Mouse (Mus musculus): ENCODE results near the gene Cdh5.

Gene Cdh5

DNA sequence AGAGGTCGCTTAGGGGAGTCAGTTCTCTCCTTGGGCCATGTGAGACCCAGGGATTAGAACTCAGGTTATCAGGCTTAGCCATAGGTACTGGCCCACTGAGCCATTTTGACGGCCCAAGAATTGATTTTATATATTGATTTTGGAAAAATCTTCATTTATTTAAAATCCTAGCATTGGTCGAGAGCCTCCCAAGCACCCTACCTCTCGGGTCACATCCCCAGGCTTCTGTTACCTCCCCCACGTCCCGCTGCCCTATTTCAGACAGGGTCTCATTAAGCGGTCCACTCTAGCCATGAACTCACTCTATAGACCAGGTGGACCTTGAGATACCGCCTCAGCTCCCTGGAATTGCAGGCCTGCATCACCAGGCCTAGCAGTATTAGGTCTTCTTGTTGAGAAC, 33.1 kb downstream of the Cdh5 start:
- ATAC-seq (ENCODE audit: low TSS enrichment): no peak

DNA sequence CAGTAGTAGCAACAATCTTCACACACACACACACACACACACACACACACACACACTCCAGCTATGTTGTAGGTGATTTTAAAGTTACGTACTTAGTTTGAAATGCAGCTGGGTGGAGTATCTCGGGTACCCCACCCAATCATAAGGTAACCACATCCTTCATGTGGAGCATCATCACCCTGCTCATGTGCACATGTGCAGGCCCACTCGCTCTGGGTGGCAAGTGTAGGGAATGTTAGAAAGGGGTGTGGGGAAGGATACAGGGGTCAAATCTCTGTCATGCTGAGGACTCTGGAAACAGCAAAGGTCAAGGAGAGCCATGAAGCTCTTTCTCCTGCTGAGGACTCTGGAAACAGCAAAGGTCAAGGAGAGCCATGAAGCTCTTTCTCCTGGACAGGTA, 34.9 kb downstream of the Cdh5 start:
- no peak for ATAC-seq (ENCODE audit: low TSS enrichment)

DNA sequence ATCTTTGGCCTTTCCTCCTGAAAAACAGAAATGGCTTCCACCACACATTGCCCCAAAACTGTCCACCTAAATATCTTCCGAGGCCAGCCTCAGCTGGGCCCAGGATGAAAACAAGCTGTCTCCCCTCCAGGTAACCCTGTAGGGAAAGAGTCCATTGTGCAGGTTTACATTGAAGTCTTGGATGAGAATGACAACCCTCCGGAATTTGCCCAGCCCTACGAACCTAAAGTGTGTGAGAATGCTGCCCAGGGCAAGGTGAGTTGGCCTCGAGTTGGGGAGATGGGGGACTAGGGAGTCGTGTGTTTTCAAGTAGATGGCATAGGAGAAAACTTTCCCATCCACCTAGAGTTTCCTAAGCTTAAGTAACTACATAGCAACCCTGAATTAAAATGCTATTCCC, 36.2 kb downstream of the Cdh5 start:
- ATAC-seq (ENCODE audit: low TSS enrichment): no peak

DNA sequence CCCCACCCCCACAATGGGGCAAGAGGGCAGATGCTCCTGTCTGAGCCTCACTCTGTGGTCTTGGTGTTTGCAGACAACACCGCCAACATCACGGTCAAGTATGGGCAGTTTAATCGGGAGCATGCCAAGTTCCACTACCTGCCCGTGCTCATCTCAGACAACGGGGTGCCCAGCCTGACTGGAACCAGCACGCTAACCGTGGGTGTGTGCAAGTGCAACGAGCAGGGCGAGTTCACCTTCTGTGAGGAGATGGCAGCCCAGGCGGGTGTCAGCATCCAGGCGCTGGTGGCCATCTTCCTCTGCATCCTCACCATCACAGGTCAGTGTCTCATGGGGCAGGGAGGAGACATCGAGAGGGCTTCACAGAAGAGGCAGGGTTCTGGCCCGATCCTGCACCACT, 39.2 kb downstream of the Cdh5 start:
- no peak for ATAC-seq (ENCODE audit: low TSS enrichment)

DNA sequence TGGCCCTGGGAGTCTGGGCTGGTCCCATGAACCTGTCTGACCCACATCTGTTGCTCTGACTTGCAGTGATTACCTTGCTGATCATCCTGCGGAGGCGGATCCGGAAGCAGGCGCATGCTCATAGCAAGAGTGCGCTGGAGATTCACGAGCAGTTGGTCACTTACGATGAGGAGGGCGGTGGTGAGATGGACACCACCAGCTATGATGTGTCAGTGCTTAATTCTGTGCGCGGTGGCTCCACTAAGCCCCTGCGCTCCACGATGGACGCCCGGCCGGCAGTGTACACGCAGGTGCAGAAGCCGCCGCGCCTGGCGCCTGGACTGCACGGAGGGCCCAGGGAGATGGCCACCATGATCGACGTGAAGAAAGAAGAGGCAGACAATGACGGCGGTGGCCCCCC, 41.0 kb downstream of the Cdh5 start:
- no peak for ATAC-seq (ENCODE audit: low TSS enrichment)

DNA sequence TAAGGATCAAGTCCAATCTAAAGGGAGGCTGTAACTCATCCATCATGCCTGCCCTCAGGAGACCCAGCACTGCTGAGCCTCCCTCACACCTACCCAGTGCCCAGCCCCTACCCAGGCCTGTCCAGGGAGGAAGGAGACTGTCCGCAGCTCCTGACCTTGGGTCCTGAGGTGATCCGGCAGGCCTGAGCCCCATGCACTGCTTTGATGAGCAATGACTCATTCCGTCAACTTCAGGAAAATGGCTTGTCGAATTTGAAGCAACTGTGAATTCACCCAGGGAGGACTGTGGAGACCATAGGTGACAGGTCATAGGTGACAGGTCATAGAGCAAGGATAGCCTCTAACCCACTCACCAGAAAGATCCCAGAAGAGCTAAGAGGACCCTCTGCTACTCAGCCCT, 42.0 kb downstream of the Cdh5 start:
- ATAC-seq (ENCODE audit: low TSS enrichment): no peak

DNA sequence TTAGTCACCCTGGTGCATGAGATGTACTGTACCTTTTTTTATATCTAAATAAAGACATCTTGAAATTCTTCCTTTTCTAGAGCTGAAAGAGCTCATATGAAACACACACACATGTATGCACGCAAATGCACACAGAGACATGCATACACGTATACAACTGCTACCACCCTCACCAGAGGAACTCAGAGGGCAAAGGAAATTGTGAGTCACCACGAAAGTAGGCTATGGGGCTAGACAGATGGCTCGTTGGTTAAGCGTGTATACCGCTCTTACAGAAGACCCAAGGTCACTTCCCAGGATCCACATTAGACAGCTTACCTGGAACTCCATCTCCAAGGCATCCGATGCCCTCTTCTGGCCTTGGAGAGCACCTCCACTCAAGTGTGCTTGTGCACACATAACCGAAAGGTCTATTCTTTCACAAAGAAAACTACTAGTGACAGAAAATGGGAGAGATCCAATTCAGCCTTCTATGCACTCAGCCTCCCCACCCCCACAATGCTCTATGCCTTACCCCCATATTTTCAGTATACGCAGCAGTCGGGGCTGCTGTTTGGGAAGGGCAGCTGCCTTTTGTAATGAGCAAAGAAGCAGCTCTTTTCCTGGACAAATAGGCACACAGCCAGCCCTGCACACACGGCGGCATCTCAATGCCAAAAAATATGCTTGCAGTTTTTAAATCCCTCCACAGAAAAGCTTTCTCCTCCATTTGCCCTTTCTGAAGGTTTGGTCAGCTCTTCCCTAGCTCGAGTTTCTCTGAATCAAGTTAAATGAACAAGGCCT, 43.2 kb downstream of the Cdh5 start:
- peak; percentile 42 for ATAC-seq (ENCODE audit: low TSS enrichment)

DNA sequence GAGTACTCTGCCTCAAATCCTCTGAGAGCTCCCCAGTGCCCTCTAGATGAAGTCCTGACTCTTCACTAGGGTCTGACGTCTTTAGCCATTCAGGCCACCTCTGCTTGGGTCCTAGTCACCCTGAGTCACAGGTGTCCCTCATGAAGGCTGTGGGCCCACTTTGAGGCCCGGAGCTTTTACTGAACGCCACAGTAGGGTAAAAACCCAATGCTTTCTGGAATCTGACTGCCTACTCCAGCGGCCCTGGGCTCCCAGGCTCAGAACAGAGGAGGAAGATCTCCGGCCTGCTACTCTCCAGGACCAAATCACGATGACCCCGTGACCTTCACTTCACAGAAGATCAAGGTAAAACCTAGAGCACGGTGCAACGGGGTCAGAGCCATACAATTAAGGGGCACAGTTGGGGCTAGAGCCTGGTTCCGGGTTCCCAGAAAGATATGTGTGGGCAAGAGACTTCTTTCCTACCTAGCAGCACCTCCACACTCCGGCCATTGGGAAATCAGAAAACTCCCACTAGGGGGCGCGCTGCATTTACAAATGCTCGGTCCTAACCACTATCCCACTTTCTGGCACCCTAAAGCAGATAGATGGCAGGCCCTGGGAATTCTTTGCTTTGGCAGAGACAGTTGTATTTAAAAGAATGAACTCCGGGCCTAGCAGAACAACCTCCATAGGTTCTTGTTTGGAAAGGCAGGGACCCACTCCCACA, 44.7 kb downstream of the Cdh5 start:
- ATAC-seq (ENCODE audit: low TSS enrichment): peak; percentile 93

DNA sequence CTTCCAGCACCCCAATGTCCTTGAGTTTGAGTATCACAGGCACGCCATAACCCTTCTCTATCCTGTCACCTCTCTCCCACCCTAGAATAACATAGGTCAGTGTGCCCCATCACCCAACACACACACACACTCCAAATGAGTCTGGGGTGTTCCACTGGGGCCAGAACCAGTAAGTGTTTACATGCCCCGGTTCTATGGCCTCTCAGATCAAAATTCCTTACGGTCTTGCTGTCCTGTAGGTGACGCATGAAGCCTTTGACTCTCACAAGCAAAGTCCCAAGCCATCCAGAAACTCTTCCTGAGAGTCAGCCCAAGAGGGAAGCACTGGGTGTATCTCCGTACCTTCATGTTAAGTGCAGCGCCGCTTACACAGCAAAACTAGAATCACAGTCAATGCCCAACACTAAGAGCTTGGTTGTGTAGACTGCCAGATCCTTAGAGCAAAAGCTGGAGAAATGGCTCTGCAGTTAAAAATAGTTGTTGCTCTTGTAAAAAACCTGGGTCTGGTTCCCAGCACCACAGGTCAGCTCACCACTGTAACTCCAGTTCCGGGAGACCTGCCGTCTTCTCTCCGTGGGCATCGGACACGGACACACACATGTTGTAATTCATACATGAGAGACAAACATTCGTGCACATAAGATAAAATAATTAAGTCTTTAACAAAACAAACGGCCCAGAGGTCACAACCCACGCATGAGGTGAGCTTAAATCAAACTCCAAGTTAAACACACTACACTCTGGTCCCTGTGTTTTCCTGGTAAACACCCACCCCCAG, 45.5 kb downstream of the Cdh5 start:
- ATAC-seq (ENCODE audit: low TSS enrichment): no peak

DNA sequence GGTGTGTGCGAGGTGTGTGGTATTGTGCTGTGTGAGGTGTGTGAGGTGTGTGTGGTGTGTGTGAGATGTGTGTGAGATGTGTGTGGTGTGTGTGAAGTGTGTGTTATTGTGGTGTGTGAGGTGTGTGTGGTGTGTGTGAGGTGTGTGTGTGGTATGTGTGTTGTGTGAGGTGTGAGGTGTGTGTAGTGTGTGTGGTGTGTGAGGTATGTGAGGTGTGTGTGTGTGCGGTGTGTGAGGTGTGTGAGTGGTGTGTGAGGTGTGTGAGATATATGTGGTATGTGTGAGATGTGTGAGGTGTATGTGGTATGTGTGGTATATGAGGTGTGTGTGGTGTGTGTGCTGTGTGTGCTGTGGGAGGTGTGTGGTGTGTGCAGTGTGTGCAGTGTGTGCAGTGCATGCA, 46.5 kb downstream of the Cdh5 start:
- no peak for ATAC-seq (ENCODE audit: low TSS enrichment)

DNA sequence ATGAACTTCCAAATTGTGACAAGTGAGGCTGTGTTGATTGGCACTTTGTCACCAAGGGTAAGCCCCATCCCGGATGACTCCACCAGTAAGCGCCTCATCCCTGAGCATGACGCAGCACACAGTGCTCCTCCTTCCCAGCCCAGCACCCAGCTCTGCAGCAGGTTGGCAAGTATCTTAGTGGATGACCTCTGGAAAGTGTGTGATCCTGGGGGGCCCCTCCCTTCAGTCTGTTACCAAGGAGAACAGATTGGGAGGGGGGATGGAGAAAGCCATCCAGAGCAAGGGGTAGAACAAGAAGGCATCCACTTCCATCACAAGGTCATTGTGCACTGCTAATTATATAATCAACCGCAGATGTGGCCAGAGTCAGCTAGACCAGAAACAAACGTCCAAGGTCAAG, 59.3 kb downstream of the Cdh5 start:
- no peak for ATAC-seq (ENCODE audit: low TSS enrichment)

DNA sequence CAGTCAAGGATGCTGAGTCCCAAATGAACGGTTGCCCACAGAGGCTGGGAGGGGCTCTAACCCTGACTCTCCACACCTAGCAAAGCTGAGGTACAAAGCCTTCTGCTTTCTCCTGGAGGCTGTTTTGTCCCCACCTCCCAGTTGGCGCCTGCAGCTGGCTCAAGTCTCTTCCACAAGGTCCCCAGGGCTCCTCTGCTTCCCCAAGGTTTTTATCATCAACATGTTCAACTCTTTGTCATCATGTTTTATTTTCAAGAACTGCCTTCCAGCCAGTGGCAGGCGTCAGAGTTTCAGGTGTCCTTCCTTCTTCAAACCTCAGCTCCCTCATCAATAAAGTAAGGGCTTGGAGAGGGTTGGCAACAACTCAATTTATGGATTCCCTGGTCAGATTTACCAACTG, 68.0 kb downstream of the Cdh5 start:
- ATAC-seq (ENCODE audit: low TSS enrichment): no peak

DNA sequence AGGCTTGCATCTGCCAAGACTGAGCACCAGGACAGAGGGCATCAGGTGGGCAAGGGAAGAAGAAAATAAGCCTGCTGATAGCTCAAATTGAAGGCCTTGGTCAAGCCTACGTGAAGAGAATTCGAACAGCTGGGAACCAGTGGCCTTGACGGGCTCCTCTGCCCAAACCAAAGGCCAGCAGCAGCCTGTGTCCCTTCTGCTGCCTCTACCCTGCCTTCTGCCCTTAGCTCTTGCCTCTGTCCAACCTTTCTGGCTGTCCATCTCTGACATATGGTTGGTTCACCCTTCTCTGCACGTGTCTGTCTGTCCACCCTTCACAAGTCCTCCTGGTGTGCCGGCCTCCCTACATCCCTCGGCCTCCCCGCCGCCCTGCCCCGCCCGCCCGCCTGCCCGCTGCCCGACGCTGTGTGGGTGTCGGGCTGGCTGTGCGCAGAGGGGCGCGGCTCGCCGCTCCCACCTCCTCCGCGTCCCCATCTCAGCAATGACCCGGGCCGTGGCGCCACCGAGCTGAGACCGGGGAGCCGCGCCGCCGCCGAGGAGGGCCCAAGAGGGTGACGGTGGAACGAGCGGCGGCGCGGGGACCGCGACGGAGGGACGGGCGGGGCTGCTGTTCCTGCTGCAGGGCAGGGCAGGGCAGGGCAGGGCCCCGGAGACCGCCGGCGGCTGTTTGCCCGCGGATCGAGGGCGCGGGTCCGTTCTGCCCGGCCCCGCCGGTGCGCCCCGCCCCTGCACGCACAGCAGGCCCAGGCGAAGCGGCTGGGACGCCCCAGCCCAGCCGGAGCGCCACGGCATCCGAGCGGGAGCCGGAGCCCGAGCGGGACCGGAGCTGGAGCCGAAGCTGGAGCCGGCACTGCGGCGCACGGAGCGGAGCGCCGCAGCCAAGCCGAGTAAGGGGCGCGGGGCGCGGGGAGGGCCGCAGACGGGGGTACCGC, 69.0 kb downstream of the Cdh5 start, which contains the start of gene Bean1:
TSS of gene Bean1 (plus strand) at position 325 of the 932 bp plus-strand sequence.
- ATAC-seq (ENCODE audit: low TSS enrichment): peak; percentile 88

DNA sequence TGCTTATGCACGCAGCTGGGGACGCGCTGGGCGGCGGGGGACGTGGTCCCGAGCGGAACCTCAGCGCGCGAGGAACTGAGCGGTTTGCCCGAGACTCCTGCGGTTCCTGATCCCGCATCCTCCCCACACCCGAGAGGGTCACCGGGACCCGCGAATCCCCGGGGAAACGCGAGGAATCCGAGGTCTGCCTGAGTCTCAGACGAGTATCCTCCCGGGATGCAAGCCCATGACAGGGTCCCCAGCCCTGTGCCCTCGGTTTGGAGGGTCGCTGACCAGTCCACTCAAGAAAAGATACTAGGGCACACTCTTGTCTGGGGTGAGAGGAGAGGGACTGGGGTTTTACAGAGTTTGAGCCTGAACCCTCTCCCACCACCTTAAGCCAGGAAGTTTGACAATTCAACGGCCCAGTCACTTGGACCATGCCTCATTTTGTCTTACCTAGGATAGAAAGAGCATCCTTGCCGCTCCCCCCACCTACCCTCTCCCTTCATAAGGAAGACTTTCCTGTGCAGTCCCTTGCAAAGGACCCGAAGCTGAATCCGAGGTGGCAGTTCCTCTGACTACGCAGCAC, 69.7 kb downstream of the Cdh5 start:
- no peak; the same call in none of the 2 replicates for ATAC-seq (ENCODE audit: low TSS enrichment)

DNA sequence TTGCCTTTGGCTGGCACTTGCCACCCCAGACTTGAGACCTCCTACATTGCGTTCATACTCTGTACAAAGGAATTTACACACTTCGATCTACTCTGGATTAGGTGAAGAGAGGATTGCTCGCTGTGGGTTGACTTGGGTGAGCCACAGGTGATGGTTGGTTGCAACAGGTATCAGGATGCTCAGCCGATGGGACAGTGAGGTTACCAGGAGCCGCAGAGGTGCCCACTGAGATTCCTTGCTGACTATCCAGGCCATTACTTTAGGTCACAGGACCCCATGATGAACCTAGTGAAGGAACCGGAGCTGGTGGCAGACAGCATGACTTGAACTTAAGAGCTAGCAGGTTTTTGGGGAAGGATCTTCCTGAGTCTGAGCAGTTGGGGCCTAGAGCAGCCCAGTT, 71.0 kb downstream of the Cdh5 start:
- no peak for ATAC-seq (ENCODE audit: low TSS enrichment)

DNA sequence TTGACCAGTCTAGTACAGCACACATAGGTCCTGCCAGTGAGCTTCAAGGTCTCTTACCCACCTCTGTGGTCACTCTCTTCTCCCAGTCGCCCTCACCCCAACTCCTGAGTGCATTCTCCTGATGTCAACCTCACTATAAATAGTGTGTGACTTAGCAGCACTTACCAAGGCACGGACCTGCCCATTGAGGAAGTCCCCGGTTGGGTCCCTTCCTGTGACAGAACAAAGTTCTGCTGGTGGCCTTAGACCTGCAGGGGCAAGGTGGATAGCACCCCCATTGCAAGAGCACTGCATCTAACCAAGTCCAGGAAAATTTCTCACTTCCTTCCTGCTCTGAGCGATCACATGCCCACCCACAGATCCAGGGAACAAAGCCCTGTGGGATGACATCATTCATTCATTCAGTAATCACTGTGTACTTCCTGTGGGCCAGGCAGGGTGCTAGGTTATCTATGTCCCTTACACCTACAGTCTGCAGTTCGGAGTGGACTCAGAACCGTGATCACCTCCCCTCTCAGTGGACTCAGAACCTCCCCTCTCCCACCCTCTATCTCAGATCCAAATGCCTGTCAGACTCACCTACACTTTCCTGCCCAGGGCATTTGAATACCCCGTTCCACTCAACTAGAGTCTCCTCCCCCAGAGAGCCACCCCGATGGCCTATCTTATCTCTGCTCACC, 74.6 kb downstream of the Cdh5 start:
- ATAC-seq (ENCODE audit: low TSS enrichment): no peak

DNA sequence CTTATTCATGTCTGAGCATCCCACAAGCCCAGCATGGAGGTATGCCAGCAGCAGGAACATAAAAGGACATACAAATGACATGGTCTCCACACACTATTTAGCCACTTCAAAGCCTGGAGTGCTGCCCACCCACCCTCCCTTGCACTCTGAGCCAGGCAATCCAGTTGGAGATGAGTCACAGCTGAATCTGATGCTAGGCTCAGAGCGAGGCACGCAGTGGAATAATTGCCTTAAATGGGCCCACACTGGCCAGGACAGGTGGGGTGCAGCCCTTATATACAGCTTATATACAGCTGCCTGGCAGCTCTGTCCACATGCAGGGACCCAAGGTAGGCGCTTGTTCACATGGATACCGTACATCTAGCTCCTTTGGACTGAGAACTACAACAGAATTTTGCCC, 75.6 kb downstream of the Cdh5 start:
- ATAC-seq (ENCODE audit: low TSS enrichment): peak; percentile 92

DNA sequence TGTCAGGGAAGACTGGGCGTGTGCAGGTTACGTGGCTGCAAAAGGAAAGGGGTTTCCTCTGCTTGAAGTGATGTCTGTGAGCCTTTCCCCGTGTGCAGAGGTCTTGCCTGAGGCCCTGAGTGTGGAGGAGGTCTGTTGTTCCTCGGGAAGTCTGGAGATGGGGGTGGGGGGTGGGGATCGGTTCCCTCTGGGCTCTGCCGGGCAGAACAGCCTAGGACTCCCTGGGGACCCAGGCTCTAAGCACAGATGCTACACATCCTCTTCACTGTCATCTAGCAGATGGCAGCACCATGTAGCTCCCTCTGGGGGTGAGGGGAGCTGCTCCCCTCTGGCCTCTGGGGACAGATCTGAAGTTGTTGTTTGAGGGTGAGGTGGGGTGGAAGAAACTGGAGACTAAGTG, 83.5 kb downstream of the Cdh5 start:
- no peak for ATAC-seq (ENCODE audit: low TSS enrichment)

DNA sequence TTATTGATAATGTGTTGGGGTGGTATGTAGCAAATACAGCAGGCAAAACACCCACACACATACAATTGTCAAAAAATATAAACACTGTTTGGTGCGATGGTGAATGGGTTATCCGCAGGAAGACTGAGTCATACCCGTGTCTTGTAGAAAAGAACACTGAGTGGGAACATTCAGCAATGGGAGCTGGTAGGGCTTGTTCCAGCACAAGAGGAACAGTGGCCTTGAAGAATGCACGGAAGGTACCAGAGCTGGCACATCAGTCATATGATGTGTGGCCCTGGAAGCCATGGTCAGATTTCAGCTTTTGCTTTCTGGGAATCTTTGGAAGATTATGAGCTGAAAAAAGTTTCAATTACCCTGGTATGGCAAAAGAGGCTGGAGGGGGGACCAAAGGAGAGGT, 85.4 kb downstream of the Cdh5 start:
- peak; percentile 53; the same call in 1 of the 2 replicates for ATAC-seq (ENCODE audit: low TSS enrichment)

DNA sequence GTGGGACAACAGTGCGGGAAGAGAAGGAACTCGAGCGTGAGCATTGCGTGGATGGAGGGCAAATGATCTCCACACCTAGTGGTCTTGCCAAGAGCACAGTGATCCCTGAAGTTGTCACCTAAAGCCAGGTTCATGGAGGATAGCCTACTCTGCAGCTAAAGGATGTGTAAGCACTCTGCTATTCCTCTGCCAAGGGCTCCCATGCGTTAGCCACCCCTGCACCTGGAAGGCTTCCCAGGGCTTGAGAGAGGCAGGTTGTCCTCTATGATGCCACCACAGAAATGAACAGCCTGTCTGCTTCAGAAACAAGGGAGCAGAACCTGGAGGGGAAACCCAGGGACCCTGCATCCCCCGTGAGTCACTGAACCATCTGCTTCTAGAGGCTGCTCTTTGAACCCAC, 86.2 kb downstream of the Cdh5 start:
- peak; percentile 79 for ATAC-seq (ENCODE audit: low TSS enrichment)

DNA sequence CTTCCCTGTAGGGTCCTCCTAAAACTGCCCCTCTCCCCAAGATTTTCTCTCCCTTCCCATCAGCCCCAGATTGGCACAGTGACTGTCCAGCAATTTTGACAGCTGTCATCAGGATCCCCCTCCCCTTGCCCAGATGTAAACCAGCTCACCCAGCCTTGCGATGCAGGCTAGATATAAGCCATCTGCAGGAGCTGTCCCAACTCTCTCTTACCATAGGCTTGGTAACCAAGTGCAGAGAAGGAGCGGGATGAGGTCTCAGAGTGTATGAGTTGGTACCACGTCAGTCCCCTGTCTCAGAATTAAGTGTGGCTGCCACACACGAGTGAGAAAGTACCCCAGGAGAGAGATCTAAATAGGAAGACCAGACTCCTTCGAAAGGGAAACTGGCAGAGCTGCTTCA, 87.0 kb downstream of the Cdh5 start:
- ATAC-seq (ENCODE audit: low TSS enrichment): no peak
